Mouse (Mus musculus) lung, adult 2 months (tissue): ENCODE measurements around the gene Bet1l.

ENCODE experiments used
- CTCF ChIP-seq: fragments of 200-500 bp; IDR thresholded peaks from 2 replicates; pipeline ENCODE4 v1.5.1; 2011; ENCODE audit warnings: mild to moderate bottlenecking, low read length, control low read depth; ENCODE audit not compliant: insufficient read depth
- POLR2A ChIP-seq: fragments of 200-500 bp; IDR thresholded peaks from 2 replicates; pipeline ENCODE4 v1.6.1; 2011; ENCODE audit warnings: low read depth, mild to moderate bottlenecking, control low read depth, low read length, borderline replicate concordance; ENCODE audit errors: extremely low read depth

DNA sequence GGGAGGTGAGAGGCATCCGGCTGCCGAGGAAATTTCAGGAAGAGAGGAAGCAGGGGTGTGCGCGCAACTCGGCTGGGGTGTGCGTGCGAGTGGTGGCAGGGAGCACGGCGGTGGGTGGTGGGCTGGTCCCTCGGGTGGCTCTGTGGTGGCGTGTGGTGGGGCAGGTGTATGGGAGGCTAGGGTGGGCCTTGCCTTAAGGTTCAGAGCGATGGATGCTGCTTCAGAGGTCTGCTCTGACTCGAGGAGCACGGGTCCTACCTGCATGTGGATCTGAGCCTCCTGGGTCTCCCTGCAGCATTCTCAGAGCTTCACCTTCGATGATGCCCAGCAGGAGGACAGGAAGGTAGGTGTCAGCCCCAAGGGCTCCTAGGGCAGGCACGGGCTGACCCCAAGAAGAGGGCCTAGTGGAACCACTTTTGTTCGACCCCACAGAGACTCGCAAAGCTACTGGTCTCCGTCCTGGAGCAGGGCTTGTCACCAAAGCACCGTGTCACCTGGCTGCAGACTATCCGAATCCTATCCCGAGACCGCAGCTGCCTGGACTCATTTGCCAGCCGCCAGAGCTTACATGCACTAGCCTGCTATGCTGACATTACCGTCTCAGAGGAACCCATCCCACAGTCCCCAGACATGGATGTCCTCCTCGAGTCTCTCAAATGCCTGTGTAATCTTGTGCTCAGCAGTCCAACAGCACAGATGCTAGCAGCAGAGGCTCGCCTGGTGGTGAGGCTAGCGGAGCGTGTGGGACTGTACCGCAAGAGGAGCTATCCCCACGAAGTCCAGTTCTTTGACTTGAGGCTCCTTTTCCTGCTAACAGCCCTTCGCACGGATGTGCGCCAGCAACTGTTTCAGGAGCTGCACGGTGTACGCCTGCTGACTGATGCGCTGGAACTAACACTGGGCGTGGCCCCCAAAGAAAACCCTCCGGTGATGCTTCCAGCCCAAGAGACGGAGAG is at the start of gene Bet1l:
- no peak for TF ChIP-seq POLR2A
- TF ChIP-seq CTCF, result no peak
